Mouse (Mus musculus) heart, embryonic 16.5 days (tissue): ENCODE results near the gene 6430571L13Rik. TPM values are rescaled to one million over a fixed set of nuclear protein-coding genes. Genes with fewer than 3 reads are reported as not detected.

ENCODE experiments used
- ATAC-seq: fragments of 200-750 bp; cut with Nextera tagmentation; replicated peaks from 2 replicates; pipeline ENCODE4 v1.8.0; 2017; ENCODE audit warnings: moderate number of reproducible peaks; ENCODE audit not compliant: insufficient read depth, low FRiP score; ENCODE audit errors: extremely low read depth
- H3K27ac ChIP-seq: fragments of 300-500 bp; sonication (generic); 2 replicates; pipeline ENCODE4 v1.5.1; 2014; ENCODE audit warnings: mild to moderate bottlenecking, low read length, control low read depth, moderate library complexity
- H3K27me3 ChIP-seq: fragments of 300-500 bp; sonication (generic); 2 replicates; pipeline ENCODE4 v1.6.1; 2014; ENCODE audit warnings: low read length, mixed read lengths; ENCODE audit not compliant: control insufficient read depth, insufficient read depth
- H3K36me3 ChIP-seq: fragments of 300-500 bp; sonication (generic); 2 replicates; pipeline ENCODE4 v1.6.1; 2014; ENCODE audit not compliant: control insufficient read depth, insufficient read depth
- H3K4me1 ChIP-seq: fragments of 300-500 bp; sonication (generic); 2 replicates; pipeline ENCODE4 v1.6.1; 2014; ENCODE audit warnings: low read length, mixed read lengths; ENCODE audit not compliant: control insufficient read depth, insufficient read depth
- H3K4me2 ChIP-seq: fragments of 300-500 bp; sonication (generic); 2 replicates; pipeline ENCODE4 v1.6.1; 2014; ENCODE audit warnings: low read depth, mild to moderate bottlenecking, control low read depth, low read length
- H3K4me3 ChIP-seq: fragments of 300-500 bp; sonication (generic); 2 replicates; pipeline ENCODE4 v1.5.1; 2014; ENCODE audit warnings: mild to moderate bottlenecking, control low read depth, low read length
- H3K9ac ChIP-seq: fragments of 300-500 bp; sonication (generic); 2 replicates; pipeline ENCODE4 v1.6.1; 2014; ENCODE audit warnings: low read length, control low read depth
- H3K9me3 ChIP-seq: fragments of 300-500 bp; sonication (generic); replicated peaks from 2 replicates; pipeline ENCODE4 v1.6.1; 2016; ENCODE audit warnings: low read length; ENCODE audit not compliant: control insufficient read depth
- WGBS: fragments of 180-500 bp; shearing (Covaris S2); extraction: QIAGEN DNeasy Blood & Tissue Kit; methylation state at CpG from one replicate; pipeline ENCODE4 v1.1.7; 2014; 5-methylcytosine and 5-hydroxymethylcytosine counted together
- polyA plus RNA-seq: library from polyadenylated mRNA; unstranded; fragments of >200 nt; fragmentation: Nextera tagmentation; extraction: Ambion mirVana; gene quantifications from 2 replicates; pipeline ENCODE4 v1.2.1, GENCODE M21; 2015

Gene 6430571L13Rik
- polyA plus RNA-seq, 1 experiment from 2014 or later: 1.5 TPM

DNA sequence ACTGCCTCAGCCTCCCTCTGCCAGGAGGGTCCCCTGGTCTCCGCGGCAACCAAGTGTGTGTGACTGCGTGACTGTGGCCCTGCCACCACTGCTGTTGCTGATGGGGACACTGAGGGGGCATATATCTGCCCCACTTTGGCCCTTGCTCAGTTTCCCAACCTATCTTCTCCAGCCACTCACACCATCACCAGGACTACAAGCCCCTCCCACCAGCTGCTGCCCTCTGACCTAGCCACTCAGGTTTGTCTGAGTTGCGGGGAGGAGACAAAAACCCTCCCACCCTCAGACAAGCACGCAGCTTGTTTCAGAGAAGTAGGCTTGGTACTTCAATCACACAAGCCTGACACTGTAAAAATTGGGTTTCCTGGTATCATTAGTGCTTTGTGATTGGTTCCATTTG, 35.0 kb downstream of the 6430571L13Rik start:
- Histone ChIP-seq H3K4me2 (no peak overlapping the region), H3K9me3 (no peaks in the 10 kb centered on the region), H3K27me3 (peaks cover 43% of the 10 kb centered on the region), H3K4me3 (no peak overlapping the region), H3K4me1 (0 out of 2 replicates have a peak, but pooled peaks cover 9% of the 10 kb centered on the region), H3K36me3 (no peaks in the 10 kb centered on the region), H3K9ac (no peak overlapping the region), H3K27ac (no peak overlapping the region)
- WGBS: 25% methylated on average over 5 of the region's 5 CpGs
- ATAC-seq: no peak

DNA sequence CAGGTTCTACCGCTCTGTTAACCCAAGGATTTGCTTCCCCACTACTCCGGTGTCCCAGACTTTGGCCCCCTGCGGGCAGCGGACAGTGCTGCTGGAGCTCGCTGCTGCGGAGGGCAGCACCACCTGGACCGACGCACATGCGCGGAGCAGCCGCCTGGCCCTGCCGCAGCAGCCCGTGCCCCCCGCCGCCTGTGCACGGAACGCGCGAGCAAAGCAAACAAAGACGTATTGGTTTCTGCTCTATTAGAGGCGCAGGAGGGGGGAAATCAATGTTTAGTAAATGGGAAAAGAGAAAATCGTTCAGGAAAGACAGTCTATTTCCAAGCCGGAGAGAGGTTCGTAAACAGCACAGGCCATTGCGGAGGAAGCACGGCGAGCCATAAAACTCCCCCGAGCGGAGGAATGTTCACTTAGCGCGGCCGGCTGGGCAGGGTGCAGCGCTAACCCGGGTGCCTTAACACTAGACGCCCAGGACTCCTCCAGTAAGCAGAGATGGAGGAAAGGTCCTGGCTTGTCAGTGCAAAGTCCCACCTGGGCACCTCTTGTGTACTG, 37.6 kb downstream of the 6430571L13Rik start:
- peaks cover 67% of the 10 kb centered on the region for H3K27me3 ChIP-seq
- H3K9ac ChIP-seq: no peak overlapping the region
- H3K4me2 ChIP-seq: peak overlapping the region; percentile 75
- WGBS: under 1% methylated on average over 35 of the region's 35 CpGs
- H3K9me3 ChIP-seq: no peaks in the 10 kb centered on the region
- H3K36me3 ChIP-seq: no peaks in the 10 kb centered on the region
- peak overlapping the region; percentile 54 for H3K4me3 ChIP-seq
- no peak for ATAC-seq
- H3K4me1 ChIP-seq: 0 out of 2 replicates have a peak, but pooled peaks cover 4% of the 10 kb centered on the region
- no peak overlapping the region for H3K27ac ChIP-seq

DNA sequence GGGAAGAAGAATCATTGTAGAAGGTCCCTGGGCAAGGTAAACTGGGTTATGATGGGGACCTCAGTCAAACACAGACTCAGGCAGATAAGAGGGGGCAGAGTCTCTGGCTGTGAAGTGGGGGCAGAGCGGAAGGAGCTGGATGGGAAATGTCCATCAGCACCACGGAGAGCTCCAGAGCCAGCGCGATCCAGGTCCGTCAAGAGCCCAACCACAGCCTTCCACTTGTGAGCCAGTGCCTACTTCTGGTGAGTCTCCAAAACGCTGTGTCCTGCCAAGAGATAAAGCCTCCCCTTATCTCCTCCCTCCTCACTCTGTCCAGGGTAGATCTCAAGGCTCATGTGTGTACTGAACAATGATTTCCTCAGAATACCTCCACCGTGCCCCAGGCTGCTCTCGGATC, 41.3 kb downstream of the 6430571L13Rik start:
- H3K9me3 ChIP-seq: no peaks in the 10 kb centered on the region
- peak; percentile 58; the same call in 1 of the 2 replicates for ATAC-seq
- no peak overlapping the region for H3K4me2 ChIP-seq
- H3K27me3 ChIP-seq: peaks cover 73% of the 10 kb centered on the region
- no peak overlapping the region for H3K27ac ChIP-seq
- 3% methylated on average over 8 of the region's 8 CpGs for WGBS
- 0 out of 2 replicates have a peak, but pooled peaks cover 4% of the 10 kb centered on the region for H3K4me1 ChIP-seq
- no peaks in the 10 kb centered on the region for H3K36me3 ChIP-seq
- no peak overlapping the region for H3K4me3 ChIP-seq
- H3K9ac ChIP-seq: no peak overlapping the region

DNA sequence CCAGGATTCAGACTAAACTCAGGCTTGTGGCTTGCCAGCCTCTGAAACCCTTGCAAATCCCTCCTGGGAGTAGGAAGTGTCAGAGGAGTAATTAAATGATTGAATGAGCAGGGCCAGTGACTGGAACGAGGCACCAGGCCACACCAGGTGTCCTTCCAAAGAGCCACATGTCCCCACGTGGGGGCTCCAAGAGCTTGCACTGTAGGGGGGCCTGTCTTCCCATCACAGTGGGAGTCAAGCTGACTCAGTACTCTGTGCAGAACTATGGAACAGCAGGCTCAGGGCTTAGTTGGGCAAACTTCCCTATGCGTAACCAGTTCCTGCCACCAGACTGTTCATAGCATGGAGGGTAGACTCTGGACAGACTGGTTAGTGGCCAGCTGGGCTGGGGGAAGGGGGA, 44.0 kb downstream of the 6430571L13Rik start:
- Histone ChIP-seq H3K36me3 (no peaks in the 10 kb centered on the region), H3K4me2 (no peak overlapping the region), H3K9me3 (no peaks in the 10 kb centered on the region), H3K4me1 (no peaks in the 10 kb centered on the region), H3K27ac (no peak overlapping the region), H3K4me3 (no peak overlapping the region), H3K9ac (no peak overlapping the region), H3K27me3 (peaks cover 51% of the 10 kb centered on the region)
- 39% methylated on average over 3 of the region's 3 CpGs for WGBS
- no peak for ATAC-seq

DNA sequence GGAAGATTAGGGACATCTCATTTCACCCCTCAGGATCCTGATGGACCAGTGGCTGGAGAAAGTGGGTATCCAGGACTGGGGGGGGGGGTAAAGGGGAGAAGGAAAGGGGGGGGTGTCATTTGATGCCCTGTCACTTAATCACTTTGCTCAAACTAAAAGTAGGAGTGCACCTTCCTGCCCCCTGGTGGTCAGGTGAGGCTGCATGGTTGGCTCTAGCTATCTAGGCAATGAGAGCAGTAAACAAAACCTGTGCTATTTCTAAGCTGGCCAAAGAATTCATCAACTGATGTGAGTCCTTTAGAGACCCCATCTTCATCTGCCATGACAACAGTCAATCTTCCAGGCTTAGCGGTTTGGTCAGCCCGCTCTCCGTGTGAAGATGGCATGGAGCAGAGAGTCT, 46.3 kb downstream of the 6430571L13Rik start:
- Histone ChIP-seq H3K4me3 (no peak overlapping the region), H3K27me3 (peaks cover 30% of the 10 kb centered on the region), H3K9me3 (no peaks in the 10 kb centered on the region), H3K4me1 (no peaks in the 10 kb centered on the region), H3K4me2 (no peak overlapping the region), H3K27ac (no peak overlapping the region), H3K36me3 (no peaks in the 10 kb centered on the region), H3K9ac (no peak overlapping the region)
- WGBS: 60% methylated on average over 3 of the region's 3 CpGs
- no peak for ATAC-seq

DNA sequence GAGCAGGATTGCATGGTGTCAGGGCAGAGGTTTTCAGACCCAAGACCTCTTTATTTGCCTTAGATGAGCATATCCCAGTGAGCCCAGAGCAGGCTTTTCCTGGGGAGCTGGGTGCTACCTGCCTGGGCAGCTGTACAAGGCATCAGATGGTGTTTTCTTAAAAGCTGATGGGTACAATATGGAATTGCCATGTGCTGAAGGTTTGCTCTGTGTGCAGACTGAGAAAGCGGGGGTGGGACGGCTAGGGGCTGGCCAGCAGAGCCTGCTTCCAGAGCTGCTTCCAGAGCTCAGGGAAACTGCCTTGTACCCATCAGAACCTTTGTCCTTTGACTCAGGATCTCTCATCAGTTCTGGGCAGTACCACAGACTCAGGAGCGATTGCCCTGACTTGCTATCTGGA, 47.3 kb downstream of the 6430571L13Rik start:
- Histone ChIP-seq H3K27me3 (peaks cover 21% of the 10 kb centered on the region), H3K36me3 (no peaks in the 10 kb centered on the region), H3K9me3 (no peaks in the 10 kb centered on the region), H3K9ac (no peak overlapping the region), H3K4me3 (no peak overlapping the region), H3K4me1 (no peaks in the 10 kb centered on the region), H3K27ac (no peak overlapping the region), H3K4me2 (no peak overlapping the region)
- WGBS: 81% methylated on average over 3 of the region's 3 CpGs
- no peak for ATAC-seq

DNA sequence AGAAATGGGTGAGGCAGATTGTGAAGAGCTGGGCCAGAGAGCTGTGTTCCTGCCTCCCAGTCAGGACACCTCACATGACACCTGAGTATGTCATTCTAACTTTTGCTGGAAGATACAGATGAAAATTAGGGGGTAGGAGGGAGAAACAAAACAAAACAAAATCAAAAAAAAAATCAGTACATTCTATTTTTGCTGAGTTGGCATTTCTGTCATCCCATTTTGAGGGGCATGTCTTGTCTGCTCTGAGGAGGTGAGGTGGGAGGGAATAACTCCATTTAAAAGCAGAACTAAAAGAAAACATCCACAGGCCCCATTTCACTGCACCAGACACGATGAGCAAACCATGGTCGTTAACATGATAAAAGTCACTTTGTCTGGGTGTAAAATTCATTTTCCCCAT, 47.9 kb downstream of the 6430571L13Rik start:
- Histone ChIP-seq H3K27ac (no peak overlapping the region), H3K4me1 (no peaks in the 10 kb centered on the region), H3K27me3 (peaks cover 15% of the 10 kb centered on the region), H3K9me3 (no peaks in the 10 kb centered on the region), H3K4me2 (no peak overlapping the region), H3K4me3 (no peak overlapping the region), H3K9ac (no peak overlapping the region), H3K36me3 (no peaks in the 10 kb centered on the region)
- no peak for ATAC-seq
- WGBS: 54% methylated on average over 2 of the region's 2 CpGs

DNA sequence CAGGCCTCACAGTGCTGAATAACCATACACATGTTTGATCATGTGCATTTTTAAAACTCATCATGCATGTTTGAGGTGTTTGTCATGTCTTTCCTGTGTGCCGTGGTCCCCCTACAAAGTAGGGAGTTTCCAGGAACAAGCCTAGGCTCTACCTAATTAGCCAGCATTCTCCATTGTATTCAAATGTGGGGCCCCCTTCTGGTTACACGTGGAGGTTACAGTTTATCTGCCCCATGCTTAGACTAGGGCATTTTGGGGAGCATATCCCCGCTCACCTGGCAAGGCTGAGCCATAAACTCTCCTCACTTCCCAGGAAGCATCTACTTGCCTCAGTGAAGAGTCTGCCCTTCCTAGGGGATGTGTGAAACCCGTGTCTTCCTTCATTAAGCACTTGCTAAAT, 56.0 kb downstream of the 6430571L13Rik start:
- no peak for ATAC-seq
- no peaks in the 10 kb centered on the region for H3K9me3 ChIP-seq
- no peak overlapping the region for H3K9ac ChIP-seq
- peaks cover 6% of the 10 kb centered on the region; the same call in 1 of the 2 replicates for H3K4me1 ChIP-seq
- no peaks in the 10 kb centered on the region for H3K36me3 ChIP-seq
- WGBS: 31% methylated on average over 4 of the region's 4 CpGs
- no peak overlapping the region for H3K4me3 ChIP-seq
- peaks cover 42% of the 10 kb centered on the region for H3K27me3 ChIP-seq
- no peak overlapping the region for H3K27ac ChIP-seq
- no peak overlapping the region for H3K4me2 ChIP-seq

DNA sequence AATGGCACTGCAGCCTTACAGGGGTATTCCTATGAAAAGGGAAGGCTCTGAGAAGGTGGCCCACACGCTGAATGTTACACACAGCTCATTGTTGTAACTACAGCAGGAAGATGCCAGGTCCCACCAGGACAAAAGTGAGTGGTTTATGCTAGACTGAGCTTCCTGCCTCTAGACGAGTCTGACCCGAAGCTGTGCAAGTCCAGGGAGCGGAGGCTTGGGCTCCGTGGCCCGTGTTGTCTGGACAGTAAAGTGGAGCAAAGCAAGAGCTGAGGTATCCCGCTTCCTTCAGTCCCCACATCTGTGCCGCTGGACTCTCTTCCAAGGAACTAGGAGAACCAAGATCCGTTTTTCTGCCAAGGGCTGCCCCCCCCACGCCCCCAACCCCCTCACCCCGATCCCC, 58.6 kb downstream of the 6430571L13Rik start:
- H3K4me3 ChIP-seq: no peak overlapping the region
- H3K4me2 ChIP-seq: no peak overlapping the region
- no peak overlapping the region for H3K27ac ChIP-seq
- peaks cover 64% of the 10 kb centered on the region for H3K27me3 ChIP-seq
- H3K36me3 ChIP-seq: no peaks in the 10 kb centered on the region
- WGBS: 41% methylated on average over 11 of the region's 11 CpGs
- no peak for ATAC-seq
- no peaks in the 10 kb centered on the region for H3K9me3 ChIP-seq
- H3K9ac ChIP-seq: peak overlapping the region; percentile 76
- peaks cover 6% of the 10 kb centered on the region; the same call in 1 of the 2 replicates for H3K4me1 ChIP-seq
